Mouse (Mus musculus) cortical plate, adult 2 months (tissue): ENCODE data around the gene Cdk5. TPM values are rescaled to one million over a fixed set of nuclear protein-coding genes. Genes with fewer than 3 reads are reported as not detected.
A peak's percentile ranks its signal among the peaks of the same experiment; 100 is the strongest.

Experiments used
- H3K27ac ChIP-seq: fragments of 200-500 bp; 2 replicates; pipeline ENCODE4 v1.5.1; 2012; ENCODE audit warnings: low read length, control low read depth, inconsistent platforms; ENCODE audit not compliant: insufficient read depth
- H3K4me1 ChIP-seq: fragments of 200-500 bp; 2 replicates; pipeline ENCODE4 v1.6.1; 2011; ENCODE audit warnings: low read length; ENCODE audit not compliant: control insufficient read depth, insufficient read depth
- H3K4me3 ChIP-seq: fragments of 200-500 bp; 2 replicates; pipeline ENCODE4 v1.5.1; 2011; ENCODE audit warnings: mild to moderate bottlenecking, low read length, control low read depth; ENCODE audit not compliant: insufficient read depth
- CTCF ChIP-seq: fragments of 200-500 bp; IDR thresholded peaks from 2 replicates; pipeline ENCODE4 v1.5.1; 2011; ENCODE audit warnings: mild to moderate bottlenecking, control low read depth, low read length; ENCODE audit not compliant: insufficient read depth; ENCODE audit errors: extremely low read depth
- POLR2A ChIP-seq: fragments of 200-500 bp; IDR thresholded peaks from 2 replicates; pipeline ENCODE4 v1.6.1; 2011; ENCODE audit warnings: mild to moderate bottlenecking, low read length, control low read depth; ENCODE audit not compliant: insufficient read depth; ENCODE audit errors: extremely low read depth
- polyA plus RNA-seq: library from polyadenylated mRNA; depleted of rRNA; stranded (reverse); fragments of >200 nt; gene quantifications from 2 replicates; pipeline ENCODE4 v1.2.3, GENCODE M21; 2012; rRNA removed

The Cdk5 gene
- polyA plus RNA-seq: 232 TPM in 2 replicates

DNA sequence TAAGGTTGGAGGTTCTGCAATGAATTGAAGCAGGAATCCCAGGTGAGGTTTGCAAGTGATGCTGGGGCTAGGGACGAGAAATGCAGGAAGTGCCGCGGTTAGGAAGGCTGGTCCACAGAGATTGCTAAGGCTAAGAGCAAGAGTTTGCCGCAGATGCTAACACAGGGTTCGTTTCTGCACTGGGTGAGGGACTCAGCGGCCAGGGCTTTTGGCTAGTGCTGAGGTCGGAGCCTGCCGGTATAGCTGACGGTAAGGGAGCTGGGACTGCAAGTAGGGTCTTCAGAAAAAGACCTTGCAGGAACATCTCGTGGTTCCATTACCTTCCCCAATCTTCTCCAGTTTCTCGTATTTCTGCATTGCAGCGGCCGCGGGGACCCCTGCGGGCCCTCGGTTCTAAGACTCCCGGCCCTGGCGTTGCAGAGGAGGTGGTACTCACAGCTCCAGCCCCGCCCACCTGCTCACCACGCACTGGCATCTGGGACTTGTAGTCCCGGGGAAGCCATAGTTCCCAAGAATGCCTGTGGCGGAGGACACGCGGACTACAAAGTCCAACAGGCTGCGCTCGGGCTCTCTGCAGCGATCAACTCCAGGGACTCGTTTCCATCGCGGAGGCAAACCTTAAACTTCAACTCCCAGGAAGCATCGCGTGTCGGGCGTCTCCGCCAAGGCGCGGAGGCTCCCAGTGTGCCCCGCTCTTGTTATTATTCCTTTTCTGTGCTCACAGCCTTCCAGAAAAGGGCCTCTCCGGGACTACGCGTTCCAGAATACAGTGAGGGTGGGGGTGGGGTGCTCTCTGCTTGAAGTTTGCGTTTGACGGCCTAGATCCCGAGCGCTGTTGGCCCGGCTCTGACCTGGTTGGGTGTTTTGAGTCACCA lies at the start of gene Cdk5, which contains the start of gene Slc4a2:
Cdk5 (minus strand) TSS at position 402 of the 875 bp plus-strand sequence.
Slc4a2 (plus strand) TSS at position 709 of the 875 bp plus-strand sequence.
- peak within 1 kb of the TSS; percentile 93 for H3K27ac ChIP-seq
- 0 out of 2 replicates have a peak, but pooled peaks cover 1% of the 10 kb centered on the region for H3K4me1 ChIP-seq
- peak; percentile 71 for TF ChIP-seq POLR2A
- TF ChIP-seq CTCF: no peak
- H3K4me3 ChIP-seq: peak within 1 kb of the TSS; percentile 83

DNA sequence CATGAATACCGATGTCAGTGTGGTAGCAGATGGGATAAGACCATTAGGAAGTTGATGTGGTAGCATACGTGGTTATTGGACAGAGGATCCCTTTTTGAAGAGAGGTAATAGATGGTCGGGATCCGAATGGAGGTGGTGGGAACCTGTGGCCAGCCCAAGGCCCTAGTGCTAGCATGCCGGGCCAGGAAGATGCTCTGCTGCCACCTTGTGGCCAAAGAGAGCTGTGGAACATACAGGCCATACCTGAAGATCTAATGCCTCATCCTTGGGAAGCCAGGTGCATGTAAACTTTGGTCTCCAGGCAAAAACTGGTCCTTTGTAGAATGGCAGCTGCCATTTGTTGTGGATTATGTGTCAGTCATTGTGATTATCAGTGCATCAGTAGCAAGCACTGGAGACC lies 47.3 kb upstream of the Cdk5 start:
- peaks cover 13% of the 10 kb centered on the region for H3K4me1 ChIP-seq
- no peak overlapping the region for H3K27ac ChIP-seq
- H3K4me3 ChIP-seq: no peak overlapping the region
- no peak for TF ChIP-seq POLR2A
- TF ChIP-seq CTCF: peak; percentile 88

DNA sequence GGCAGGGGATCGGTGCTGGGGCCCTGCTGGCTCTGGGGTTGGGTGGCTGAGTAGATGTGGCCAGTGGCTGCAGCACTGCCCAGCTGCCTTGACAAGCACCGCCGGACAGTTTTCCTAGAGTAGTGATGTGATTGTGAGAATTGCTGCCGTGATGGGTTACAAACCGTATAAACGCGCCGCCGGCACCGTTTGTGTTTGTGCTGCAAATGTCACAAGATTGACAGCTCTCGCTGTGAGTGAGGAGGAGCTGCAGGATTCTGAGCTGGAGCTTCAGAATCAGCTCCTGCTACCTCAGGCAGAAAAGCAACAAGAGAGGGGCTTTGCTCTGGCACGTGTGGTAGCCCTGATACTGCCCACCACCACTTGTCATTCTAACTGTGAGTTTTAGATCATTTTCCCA lies 43.4 kb upstream of the Cdk5 start:
- H3K4me3 ChIP-seq: no peak overlapping the region
- H3K27ac ChIP-seq: no peak overlapping the region
- peaks cover 10% of the 10 kb centered on the region for H3K4me1 ChIP-seq
- TF ChIP-seq POLR2A (no peak), CTCF (no peak)

DNA sequence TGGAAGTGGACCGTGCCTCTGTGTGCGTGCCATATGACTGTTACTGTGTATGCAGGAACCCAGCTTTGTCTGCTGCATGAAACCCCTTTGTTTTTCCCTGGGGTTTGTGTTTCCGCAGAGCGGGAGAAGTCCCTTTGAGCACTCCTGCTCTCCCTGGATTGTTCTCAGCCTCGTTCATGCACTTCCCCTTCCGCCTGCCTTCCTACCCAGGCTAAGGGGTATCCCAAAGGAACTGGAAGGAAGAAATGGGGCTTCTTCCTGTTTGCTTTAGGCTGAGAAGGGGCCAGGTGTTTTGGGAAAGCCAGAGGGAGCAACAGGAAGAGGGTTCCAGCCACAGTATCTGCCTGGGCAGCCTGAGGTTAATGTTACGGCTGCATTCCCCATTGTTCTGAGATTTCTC lies 32.3 kb upstream of the Cdk5 start:
- no peak overlapping the region for H3K4me3 ChIP-seq
- TF ChIP-seq CTCF (no peak), POLR2A (no peak)
- H3K27ac ChIP-seq: no peak overlapping the region

DNA sequence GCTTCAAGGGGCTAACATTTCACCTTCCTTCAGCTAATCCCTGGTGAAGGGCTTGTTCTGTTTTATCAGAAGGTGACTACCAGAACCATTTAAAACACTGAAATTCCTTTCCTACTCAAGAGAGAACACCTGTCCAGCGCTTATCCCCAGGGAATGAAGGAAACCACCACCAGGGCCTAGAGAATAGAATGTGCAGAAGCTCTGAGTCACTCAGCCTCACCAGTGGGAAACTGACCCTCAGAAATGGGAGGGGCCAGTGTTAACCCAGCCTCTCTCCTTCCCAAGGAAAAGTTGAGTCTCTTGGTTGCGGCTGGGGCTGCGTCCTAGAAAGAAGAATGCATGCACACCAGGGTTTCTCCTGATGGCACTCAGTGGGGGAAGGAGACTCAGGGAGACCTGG lies 31.7 kb upstream of the Cdk5 start:
- H3K27ac ChIP-seq: no peak overlapping the region
- peaks cover 18% of the 10 kb centered on the region for H3K4me1 ChIP-seq
- no peak for TF ChIP-seq CTCF
- no peak overlapping the region; the same call in 1 of the 2 replicates for H3K4me3 ChIP-seq

More for the DNA sequence above, 32.3 kb upstream of the Cdk5 start:
- H3K4me1 ChIP-seq: peaks cover 18% of the 10 kb centered on the region

DNA sequence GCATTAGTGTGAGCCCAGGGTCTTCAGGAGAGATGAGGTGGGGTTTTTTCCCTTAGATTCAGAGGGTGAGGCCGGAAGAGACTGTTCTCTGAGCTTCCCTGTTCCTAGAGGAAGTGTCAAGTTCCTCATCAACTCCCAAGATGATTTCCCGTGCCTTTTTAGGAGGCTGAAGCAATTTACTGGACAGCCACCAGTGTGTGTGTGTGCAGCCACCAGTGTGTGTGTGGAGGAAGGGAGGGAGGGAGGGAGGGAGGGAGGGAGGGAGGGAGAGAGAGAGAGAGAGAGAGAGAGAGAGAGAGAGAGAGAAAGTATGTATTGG lies 30.6 kb upstream of the Cdk5 start:
- Histone ChIP-seq H3K4me3 (peak overlapping the region; percentile 95), H3K4me1 (peaks cover 17% of the 10 kb centered on the region), H3K27ac (no peak overlapping the region)
- TF ChIP-seq CTCF: no peak
- no peak for TF ChIP-seq POLR2A

DNA sequence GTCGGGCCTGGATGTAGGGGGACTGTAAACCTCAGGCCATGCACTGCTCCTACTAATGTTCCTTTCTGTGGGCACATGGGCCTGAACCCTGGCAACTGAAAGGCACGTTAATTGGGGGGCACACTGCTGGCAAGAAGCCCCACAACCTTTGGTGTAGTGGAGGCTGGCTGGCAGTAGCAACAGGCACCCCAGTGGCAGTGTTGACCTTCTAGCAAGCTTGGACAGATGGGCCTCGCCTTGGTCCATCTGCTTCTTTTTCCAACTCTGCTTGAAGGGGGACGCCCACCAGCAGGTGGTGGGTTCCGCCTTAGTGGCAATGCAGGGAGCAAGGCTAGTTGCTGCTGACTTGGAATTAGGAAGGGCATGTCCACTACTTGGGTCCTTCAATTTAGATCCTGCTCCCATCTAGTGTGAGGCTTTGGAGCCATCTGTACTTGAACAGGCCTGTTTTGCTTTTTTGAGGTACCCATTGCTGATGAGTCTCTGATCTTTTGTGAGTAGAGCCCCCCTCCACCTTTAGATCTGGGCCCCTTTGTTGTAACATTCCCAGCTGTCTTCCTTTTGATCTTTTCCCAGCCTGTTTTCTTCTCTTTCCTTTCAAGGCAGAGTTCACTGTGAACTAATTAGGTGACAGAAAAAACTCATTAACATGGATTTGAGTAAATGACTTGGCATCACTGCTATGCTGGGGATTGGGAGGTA lies 30.1 kb upstream of the Cdk5 start:
- no peak overlapping the region for H3K27ac ChIP-seq

DNA sequence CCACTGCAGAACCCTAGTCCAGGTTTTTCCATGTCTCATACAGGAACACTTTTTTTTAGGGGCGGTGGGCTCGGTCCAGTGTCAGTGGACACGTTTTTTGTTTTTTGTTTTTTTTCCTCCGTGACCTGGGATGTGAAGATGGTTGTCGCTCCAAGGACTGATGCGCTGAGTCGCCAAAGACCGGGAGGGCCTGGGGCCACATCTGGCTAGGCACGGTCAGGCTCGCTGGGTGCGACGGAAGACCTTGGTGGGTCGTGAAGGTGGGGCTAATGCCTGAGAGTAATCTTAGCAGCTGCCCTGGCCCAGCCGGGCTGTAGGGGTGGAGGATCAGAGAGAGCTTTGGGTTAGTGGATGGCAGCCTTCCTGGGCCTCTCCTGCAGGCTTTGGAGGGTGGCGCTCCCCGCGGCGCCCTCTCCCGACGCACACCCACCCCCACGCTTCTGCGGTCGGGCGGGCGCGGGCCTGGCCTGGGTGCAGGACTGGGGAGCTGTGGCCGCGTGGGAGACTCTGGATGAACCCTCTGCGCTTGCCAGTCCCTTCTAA lies 29.4 kb upstream of the Cdk5 start:
- Histone ChIP-seq H3K4me3 (peak overlapping the region; percentile 95), H3K4me1 (peaks cover 17% of the 10 kb centered on the region), H3K27ac (peak overlapping the region; percentile 31)
- TF ChIP-seq POLR2A (no peak), CTCF (no peak)

More for the DNA sequence above, 30.1 kb upstream of the Cdk5 start:
- Histone ChIP-seq H3K4me1 (peaks cover 17% of the 10 kb centered on the region), H3K4me3 (peak overlapping the region; percentile 95)
- TF ChIP-seq POLR2A (no peak), CTCF (no peak)

DNA sequence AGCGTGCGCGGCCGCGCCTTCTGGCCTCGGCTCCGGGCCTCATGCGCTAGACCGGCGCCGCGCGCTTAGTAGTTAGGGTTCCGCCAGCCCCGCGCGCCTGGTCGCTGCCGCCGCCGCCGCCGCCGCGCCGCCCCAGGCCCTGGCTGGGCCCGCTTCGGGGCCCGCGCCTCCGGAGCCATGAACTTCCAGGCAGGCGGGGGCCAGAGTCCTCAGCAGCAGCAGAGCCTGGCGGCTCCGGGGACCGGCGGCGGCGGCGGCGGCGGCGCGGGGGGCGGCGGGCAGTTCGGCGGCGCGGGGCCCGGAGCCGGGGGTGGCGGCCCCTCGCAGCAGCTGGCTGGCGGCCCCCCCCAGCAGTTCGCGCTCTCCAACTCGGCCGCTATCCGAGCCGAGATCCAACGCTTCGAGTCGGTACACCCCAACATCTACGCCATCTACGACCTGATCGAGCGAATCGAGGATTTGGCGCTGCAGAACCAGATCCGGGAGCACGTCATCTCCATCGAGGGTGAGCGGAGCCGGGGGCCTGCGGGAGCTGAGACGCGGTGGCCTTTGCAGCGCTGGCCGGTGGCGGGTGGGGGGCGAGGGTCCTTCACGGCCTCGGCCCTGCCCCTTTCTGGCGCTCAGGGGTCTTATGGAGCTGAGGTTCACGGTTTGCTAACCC lies 28.8 kb upstream of the Cdk5 start, which contains the start of gene Agap3:
Agap3 (plus strand) TSS at position 148 of the 661 bp plus-strand sequence.
- peak within 1 kb of the TSS; percentile 95 for H3K4me3 ChIP-seq
- H3K27ac ChIP-seq: peak within 1 kb of the TSS; percentile 81
- peaks cover 17% of the 10 kb centered on the region for H3K4me1 ChIP-seq
- TF ChIP-seq POLR2A (0 out of 2 replicates have a peak, but pooled peaks have one; percentile 20), CTCF (no peak)
